Mouse (Mus musculus) left cerebral cortex, postnatal 4 days (tissue): ENCODE results near the gene Capn8. TPM values are rescaled to one million over a fixed set of nuclear protein-coding genes. Genes with fewer than 3 reads are reported as not detected.

Experiments used
- DNase-seq: peaks from one replicate; pipeline ENCODE4 v3.0.0-alpha.2; 2022
- intact Hi-C: fragments of 180-260 bp; cut with DNase I; formaldehyde crosslinking; loops from one replicate; pipeline ENCODE4 v1.15.1; 2025
- total RNA-seq, 2 experiments: library from RNA; stranded (reverse); gene quantifications; 2 replicates each; pipeline ENCODE4 v1.2.3; 2021

The Capn8 gene
- total RNA-seq, 2 experiments from 2014 or later, result not detected

DNA sequence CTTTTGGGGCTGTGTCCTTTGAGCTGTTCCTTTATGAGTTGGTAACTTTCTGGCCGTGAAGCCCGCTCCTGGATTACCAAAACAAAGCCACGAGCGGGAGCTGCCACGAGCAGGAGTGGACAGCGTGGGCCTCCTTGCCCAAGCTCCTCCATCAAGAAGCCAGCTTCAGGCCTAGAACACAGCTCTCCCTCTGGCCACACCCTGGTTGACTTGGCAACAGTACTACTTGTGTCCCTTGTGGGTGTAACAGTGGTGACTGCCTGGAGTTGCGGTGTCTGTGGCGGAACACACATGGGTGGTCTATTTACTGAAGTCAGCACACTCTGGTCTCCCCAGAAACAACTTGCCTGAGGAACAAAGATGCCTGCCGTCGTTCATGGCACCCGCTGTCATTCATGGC is 104.9 kb downstream of the Capn8 start:
- intact Hi-C loops, result no loop called here
- no peak for DNase-seq

- no peak for DNase-seq
- intact Hi-C loops, result no loop called here
Observed at GRCm38 (mm10) chr1:182670563-182671342, 105.9 kb downstream of the Capn8 start.

DNA sequence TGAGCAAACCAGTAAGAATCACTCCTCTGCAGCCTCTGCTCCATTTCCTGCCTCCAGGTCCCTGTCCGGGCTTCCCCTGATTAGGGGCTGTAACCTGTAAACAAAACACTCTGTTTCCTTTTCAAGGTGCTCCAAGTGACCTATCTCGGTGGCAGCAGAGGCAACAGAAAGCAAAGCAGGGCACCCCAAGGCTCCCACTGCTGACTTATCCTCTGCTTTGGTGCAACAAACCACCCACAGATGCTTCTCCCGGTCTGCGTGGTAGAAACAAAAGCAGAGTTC is 106.5 kb downstream of the Capn8 start:
- no peak for DNase-seq

DNA sequence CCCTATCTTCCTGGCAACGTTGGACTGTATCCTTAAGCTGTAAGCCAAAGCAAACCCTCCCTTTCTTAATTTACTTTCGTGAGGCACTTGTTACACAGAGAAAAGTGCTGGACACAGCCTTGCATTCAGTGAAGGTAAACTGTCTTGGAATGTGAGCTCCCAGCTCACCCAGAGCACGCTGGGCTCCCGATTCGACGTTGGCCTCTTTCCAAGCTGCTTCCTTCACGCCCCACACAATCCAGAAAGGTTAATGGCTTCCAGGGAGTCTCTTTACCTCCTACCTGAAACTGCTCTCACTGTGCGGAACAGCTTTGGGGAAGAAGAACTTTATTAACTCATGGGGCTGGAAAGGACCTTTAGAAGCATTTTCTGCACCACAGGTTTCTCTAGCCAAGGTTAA is 110.5 kb downstream of the Capn8 start:
- DNase-seq, result no peak
- intact Hi-C loops, result no loop called here

More for the DNA sequence above, 106.5 kb downstream of the Capn8 start:
- intact Hi-C loops, result no loop called here

DNA sequence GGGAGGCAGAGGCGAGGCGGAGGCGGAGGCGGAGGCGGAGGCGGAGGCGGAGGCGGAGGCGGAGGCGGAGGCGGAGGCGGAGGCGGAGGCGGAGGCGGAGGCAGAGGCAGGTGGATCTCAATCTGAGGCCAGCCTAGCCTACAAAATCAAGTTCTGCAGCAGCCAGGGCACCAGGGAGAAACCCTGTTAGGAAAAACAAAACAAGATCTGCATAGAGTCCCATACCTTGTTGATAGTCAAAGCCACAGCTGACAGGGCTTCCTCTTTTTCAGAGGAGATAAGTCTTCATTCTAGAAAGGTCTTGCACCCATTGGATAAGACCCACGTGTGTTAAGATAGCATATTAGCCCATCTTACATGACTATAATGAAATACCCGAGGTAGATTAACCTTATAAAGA is 113.3 kb downstream of the Capn8 start:
- intact Hi-C loops, result no loop called here
- no peak for DNase-seq

GRCm38 (mm10) chr1:182679169-182679568 is 114.4 kb downstream of the Capn8 start:
- intact Hi-C loops, result no loop called here
- DNase-seq, result no peak

GRCm38 (mm10) chr1:182679582-182679981 is 114.8 kb downstream of the Capn8 start:
- intact Hi-C loops, result no loop called here

More at GRCm38 (mm10) chr1:182679582-182679981, 114.8 kb downstream of the Capn8 start:
- DNase-seq, result no peak

Other genes starting within 250 kb of the Capn8 start
- 10 to 100 TPM; 47.6 to 49.8 TPM for gene Fbxo28, start 223.4 kb upstream of the Capn8 start, total RNA-seq
- gene Trp53bp2, start 155.8 kb upstream of the Capn8 start, total RNA-seq, result 10 to 100 TPM; 23.2 to 27.3 TPM
- gene Capn2, start 47.4 kb upstream of the Capn8 start, total RNA-seq, result 10 to 100 TPM; 77.0 to 82.5 TPM
- gene Ccdc185, start 184.2 kb downstream of the Capn8 start, total RNA-seq, result not detected
- 10 to 100 TPM; 40.2 to 49.1 TPM for gene Susd4, start 198.9 kb downstream of the Capn8 start, total RNA-seq